Mouse (Mus musculus) ovary, adult 2 months (tissue): ENCODE data around the gene Mrps23. TPM values are rescaled to one million over a fixed set of nuclear protein-coding genes. Genes with fewer than 3 reads are reported as not detected.

ENCODE experiments used
- polyA plus RNA-seq: library from polyadenylated mRNA; depleted of rRNA; stranded (reverse); fragments of >200 nt; gene quantifications from 2 replicates; pipeline ENCODE4 v1.2.3, GENCODE M21; 2012; rRNA removed

Mrps23 gene
- 26.3 and 28.5 TPM in 2 replicates for polyA plus RNA-seq

GRCm38 (mm10) chr11:88203712-88204532 is at the start of gene Mrps23:
Mrps23 (plus strand) TSS chr11:88204388.

Other genes with a start within 250 kb of the Mrps23 start
- 128 and 211 TPM in 2 replicates for gene Dynll2, start 216.9 kb upstream of the Mrps23 start, polyA plus RNA-seq
- 152 and 191 TPM in 2 replicates for gene Srsf1, start 157.0 kb upstream of the Mrps23 start, polyA plus RNA-seq
- 21.7 and 28.3 TPM in 2 replicates for gene Vezf1, start 136.1 kb upstream of the Mrps23 start, polyA plus RNA-seq
- 51.0 TPM in 2 replicates for gene Cuedc1, start 106.3 kb upstream of the Mrps23 start, polyA plus RNA-seq
- gene Ccdc182, start 89.7 kb downstream of the Mrps23 start, polyA plus RNA-seq: not detected in 2 replicates